Mouse (Mus musculus): ENCODE results near the gene Edaradd. TPM values are rescaled to one million over a fixed set of nuclear protein-coding genes. Genes with fewer than 3 reads are reported as not detected.
A peak's percentile ranks its signal among the peaks of the same experiment; 100 is the strongest.

Gene Edaradd
- polyA plus RNA-seq, 1 experiment from 2014 or later, result 1.5 TPM

DNA sequence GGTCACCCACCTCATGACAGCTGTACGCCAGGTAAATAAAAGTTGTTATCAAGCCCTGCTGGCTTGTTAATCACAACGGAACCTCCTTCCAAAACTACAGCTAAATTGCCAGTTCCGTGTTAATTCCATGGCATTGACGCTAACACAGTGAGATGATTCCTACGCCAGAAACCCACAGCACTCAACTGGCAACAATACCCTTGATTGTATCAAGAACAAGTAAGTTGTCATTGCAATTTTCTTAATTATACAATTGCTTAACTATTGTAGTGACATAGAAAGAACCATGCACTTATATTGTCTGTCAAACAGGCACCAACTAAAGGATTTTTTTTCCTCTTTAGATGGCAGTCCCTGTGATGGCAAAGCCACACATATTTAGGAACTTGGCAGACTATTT lies 23.0 kb upstream of the Edaradd start:
- Histone ChIP-seq H3K27me3 (replicated peaks) (0 out of 2 replicates have a peak, but pooled peaks cover 7% of the 10 kb centered on the region), H3K4me3 (no peak overlapping the region), H3K36me3 (replicated peaks) (no peaks in the 10 kb centered on the region), H3K4me1 (peaks cover 18% of the 10 kb centered on the region), H3K9ac (no peak overlapping the region), H3K27ac (no peak overlapping the region), H3K9me3 (no peaks in the 10 kb centered on the region), H3K4me2 (no peak overlapping the region)
- ATAC-seq (replicated peaks), result no peak
- WGBS, result 82% methylated on average over 5 of the region's 5 CpGs

DNA sequence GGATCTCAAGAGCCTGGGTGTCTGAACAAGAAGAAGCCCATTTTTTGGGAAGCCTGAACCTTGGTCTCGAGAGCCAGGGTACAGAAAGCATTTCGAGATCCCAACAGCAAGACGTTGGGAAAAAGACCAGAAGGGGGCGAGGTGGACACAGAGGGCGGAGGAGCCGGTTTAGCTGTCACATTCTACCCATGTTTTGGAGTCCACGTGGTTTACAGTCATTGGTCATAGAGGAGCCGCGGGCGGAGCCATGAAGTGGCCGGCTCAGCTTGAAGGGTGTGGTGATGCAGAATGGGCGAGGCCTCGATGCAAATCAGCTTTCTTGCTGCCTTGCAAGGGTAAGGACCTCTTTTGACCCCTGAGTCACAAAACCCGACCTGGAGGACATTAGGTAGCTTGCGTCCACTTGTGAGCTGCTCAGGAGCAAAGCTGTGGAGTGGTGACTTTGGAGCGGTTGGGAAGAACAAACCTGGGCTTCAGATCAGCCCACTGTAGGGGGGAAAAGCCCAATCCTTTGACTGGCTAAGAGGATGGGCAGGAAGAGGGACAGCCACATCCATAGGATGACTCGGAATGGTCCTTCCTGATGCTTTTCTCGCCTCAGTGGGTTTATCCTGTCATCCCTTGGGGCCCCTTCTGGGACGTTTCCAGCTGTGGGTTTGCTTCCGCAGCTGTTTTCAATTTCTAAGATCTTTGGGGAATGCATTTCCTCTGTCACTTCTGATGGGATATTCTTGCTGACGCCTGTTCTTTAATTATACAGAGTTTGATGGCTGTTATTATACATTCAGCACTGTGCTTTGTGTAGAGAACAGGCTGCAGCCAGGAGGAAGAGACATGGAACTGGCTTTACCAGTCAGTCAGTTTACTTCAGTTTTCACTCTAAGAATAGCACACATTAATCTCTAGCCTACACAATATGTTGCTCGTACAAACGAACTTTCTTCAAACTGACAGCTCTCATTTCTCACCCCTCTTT lies 22.1 kb upstream of the Edaradd start:
- Histone ChIP-seq H3K36me3 (replicated peaks) (no peaks in the 10 kb centered on the region), H3K9me3 (no peaks in the 10 kb centered on the region), H3K4me2 (peak overlapping the region; percentile 37), H3K27ac (no peak overlapping the region), H3K4me1 (peaks cover 18% of the 10 kb centered on the region), H3K4me3 (peak overlapping the region; percentile 2; the same call in 1 of the 2 replicates), H3K9ac (no peak overlapping the region), H3K27me3 (replicated peaks) (0 out of 2 replicates have a peak, but pooled peaks cover 7% of the 10 kb centered on the region)
- ATAC-seq (replicated peaks), result peak; percentile 58
- 9% methylated on average over 23 of the region's 23 CpGs for WGBS

GRCm38 (mm10) chr13:12540119-12540518 lies 19.9 kb upstream of the Edaradd start:
- peak overlapping the region; percentile 18; the same call in 1 of the 2 replicates for H3K4me3 ChIP-seq
- H3K9ac ChIP-seq, result peak overlapping the region; percentile 27; the same call in 1 of the 2 replicates
- H3K9me3 ChIP-seq, result no peaks in the 10 kb centered on the region

DNA sequence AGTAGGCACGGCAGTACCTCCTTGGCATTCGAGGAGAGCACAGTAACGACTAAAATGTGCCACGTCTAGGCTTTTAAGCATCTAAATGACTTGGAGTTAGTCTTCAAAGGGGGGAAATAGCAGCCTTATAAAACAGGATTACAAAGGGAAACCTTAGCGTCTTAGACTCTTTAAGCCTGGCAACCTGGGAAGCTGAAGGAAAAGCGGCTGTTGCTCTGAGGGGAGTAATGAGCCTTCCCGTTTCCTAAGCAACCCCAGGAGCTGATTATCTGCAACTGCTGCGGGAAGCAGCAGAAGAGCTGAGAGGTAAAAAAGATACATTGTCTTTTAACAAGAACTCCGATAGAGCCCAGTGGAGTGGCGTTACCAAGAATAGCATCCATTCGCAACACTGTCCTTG lies 19.5 kb upstream of the Edaradd start:
- peak overlapping the region; percentile 27; the same call in 1 of the 2 replicates for H3K9ac ChIP-seq
- H3K27ac ChIP-seq, result peak overlapping the region; percentile 62
- WGBS, result 7% methylated on average over 11 of the region's 11 CpGs
- H3K27me3 ChIP-seq (replicated peaks), result 0 out of 2 replicates have a peak, but pooled peaks cover 7% of the 10 kb centered on the region
- no peaks in the 10 kb centered on the region for H3K9me3 ChIP-seq
- H3K4me3 ChIP-seq, result peak overlapping the region; percentile 18; the same call in 1 of the 2 replicates
- H3K4me1 ChIP-seq, result peaks cover 18% of the 10 kb centered on the region
- H3K36me3 ChIP-seq (replicated peaks), result no peaks in the 10 kb centered on the region
- peak overlapping the region; percentile 44 for H3K4me2 ChIP-seq
- peak; percentile 79 for ATAC-seq (replicated peaks)

More at GRCm38 (mm10) chr13:12540119-12540518, 19.9 kb upstream of the Edaradd start:
- H3K4me2 ChIP-seq, result peak overlapping the region; percentile 44
- 0 out of 2 replicates have a peak, but pooled peaks cover 7% of the 10 kb centered on the region for H3K27me3 ChIP-seq (replicated peaks)
- ATAC-seq (replicated peaks), result no peak
- no peaks in the 10 kb centered on the region for H3K36me3 ChIP-seq (replicated peaks)
- WGBS, result 40% methylated on average over 13 of the region's 13 CpGs
- H3K27ac ChIP-seq, result peak overlapping the region; percentile 62
- H3K4me1 ChIP-seq, result peaks cover 18% of the 10 kb centered on the region

- Histone ChIP-seq H3K9me3 (no peaks in the 10 kb centered on the region), H3K4me1 (peaks cover 18% of the 10 kb centered on the region), H3K4me2 (no peak overlapping the region), H3K4me3 (no peak overlapping the region), H3K27ac (no peak overlapping the region), H3K27me3 (replicated peaks) (0 out of 2 replicates have a peak, but pooled peaks cover 5% of the 10 kb centered on the region), H3K9ac (no peak overlapping the region), H3K36me3 (replicated peaks) (no peaks in the 10 kb centered on the region)
- no peak for ATAC-seq (replicated peaks)
- WGBS, result 71% methylated on average over 6 of the region's 6 CpGs
Measured at GRCm38 (mm10) chr13:12537971-12538370, 17.7 kb upstream of the Edaradd start.

DNA sequence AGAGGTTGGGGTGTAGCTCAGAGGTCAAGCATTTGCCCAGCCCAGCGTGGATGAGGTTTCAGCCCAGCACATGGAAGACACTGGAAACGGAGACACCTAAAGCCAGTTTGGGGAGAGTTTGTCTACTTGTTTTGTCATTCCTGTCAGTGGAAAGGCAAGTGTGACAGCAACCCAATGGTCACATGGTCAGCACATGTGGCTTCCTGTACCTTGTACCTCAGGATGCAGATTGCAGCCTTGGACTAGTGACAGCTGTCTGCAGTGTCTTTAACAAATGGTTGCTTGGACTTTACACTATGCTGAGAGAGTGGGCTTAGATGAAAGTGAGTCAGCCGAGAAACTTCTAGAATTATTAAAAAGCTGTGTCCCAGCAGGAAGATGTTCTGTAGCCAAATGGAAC lies 14.4 kb upstream of the Edaradd start:
- H3K4me2 ChIP-seq, result no peak overlapping the region
- H3K4me1 ChIP-seq, result peaks cover 3% of the 10 kb centered on the region
- no peak for ATAC-seq (replicated peaks)
- no peak overlapping the region for H3K4me3 ChIP-seq
- no peak overlapping the region for H3K9ac ChIP-seq
- no peak overlapping the region for H3K27ac ChIP-seq
- no peaks in the 10 kb centered on the region for H3K27me3 ChIP-seq (replicated peaks)
- H3K36me3 ChIP-seq (replicated peaks), result no peaks in the 10 kb centered on the region
- H3K9me3 ChIP-seq, result no peaks in the 10 kb centered on the region
- WGBS, result 84% methylated on average over 3 of the region's 3 CpGs

GRCm38 (mm10) chr13:12525678-12526077 lies 5.4 kb upstream of the Edaradd start:
- Histone ChIP-seq H3K27ac (no peak overlapping the region), H3K4me2 (no peak overlapping the region), H3K4me1 (no peaks in the 10 kb centered on the region), H3K9me3 (no peaks in the 10 kb centered on the region), H3K9ac (no peak overlapping the region), H3K4me3 (no peak overlapping the region), H3K27me3 (replicated peaks) (0 out of 2 replicates have a peak, but pooled peaks cover 4% of the 10 kb centered on the region), H3K36me3 (replicated peaks) (no peaks in the 10 kb centered on the region)
- no peak for ATAC-seq (replicated peaks)
- 96% methylated on average over 4 of the region's 4 CpGs for WGBS

DNA sequence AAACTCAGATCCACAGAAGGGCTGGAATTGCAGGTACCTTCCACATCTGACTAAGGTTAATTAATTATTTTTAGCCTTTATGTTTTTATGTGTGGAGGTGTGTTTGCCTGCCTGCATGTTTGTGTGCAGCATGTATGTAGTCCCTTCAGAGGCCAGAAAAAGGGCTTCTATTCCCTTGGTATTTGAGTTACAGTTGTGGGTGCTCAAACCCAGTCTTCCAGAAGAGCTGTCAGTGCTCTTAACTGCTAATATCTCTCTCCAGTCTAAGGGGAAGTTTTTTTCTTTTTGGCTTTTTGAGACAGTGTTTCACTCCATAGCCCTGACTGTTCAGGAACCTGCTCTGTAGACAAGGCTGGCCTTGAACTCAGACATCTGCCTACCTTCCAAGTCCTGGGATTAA lies 2.1 kb upstream of the Edaradd start:
- ATAC-seq (replicated peaks), result no peak
- Histone ChIP-seq H3K4me1 (peaks cover 13% of the 10 kb centered on the region), H3K36me3 (replicated peaks) (no peaks in the 10 kb centered on the region), H3K27me3 (replicated peaks) (peaks cover 10% of the 10 kb centered on the region; the same call in 1 of the 2 replicates), H3K4me2 (no peak overlapping the region), H3K4me3 (no peak overlapping the region), H3K27ac (no peak overlapping the region), H3K9me3 (no peaks in the 10 kb centered on the region), H3K9ac (no peak overlapping the region)

DNA sequence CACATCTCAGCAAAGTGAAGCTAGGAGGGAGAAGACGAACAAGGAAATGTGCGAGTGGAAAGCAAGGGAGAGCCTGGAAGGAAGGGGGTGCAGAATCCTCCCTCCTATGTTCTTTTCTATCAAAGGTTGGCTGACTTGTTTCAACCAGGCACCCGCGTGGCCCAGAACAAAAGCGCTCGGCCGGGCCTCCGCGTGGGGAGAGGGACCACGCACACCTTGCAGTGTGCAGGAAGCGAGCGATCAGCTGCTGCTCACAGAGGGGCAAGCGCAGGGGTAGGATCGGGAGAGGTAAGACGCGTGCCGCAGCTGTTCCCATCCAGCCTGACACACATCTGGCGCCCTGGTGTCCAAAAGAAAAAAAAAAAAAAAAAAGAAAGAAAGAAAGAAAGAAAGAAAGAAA lies 867 bp downstream of the Edaradd start:
- Histone ChIP-seq H3K27ac (no peak overlapping the region), H3K4me2 (peak overlapping the region; percentile 99), H3K27me3 (replicated peaks) (peaks cover 10% of the 10 kb centered on the region; the same call in 1 of the 2 replicates), H3K9me3 (no peaks in the 10 kb centered on the region), H3K4me3 (peak overlapping the region; percentile 53), H3K9ac (peak overlapping the region; percentile 35; the same call in 1 of the 2 replicates), H3K36me3 (replicated peaks) (no peaks in the 10 kb centered on the region), H3K4me1 (peaks cover 13% of the 10 kb centered on the region)
- ATAC-seq (replicated peaks), result peak; percentile 67
- 2% methylated on average over 18 of the region's 18 CpGs for WGBS

GRCm38 (mm10) chr13:12511189-12511965 lies 8.9 kb downstream of the Edaradd start:
- H3K27me3 ChIP-seq (replicated peaks), result no peaks in the 10 kb centered on the region
- no peak overlapping the region for H3K9ac ChIP-seq
- no peaks in the 10 kb centered on the region for H3K36me3 ChIP-seq (replicated peaks)
- no peak for ATAC-seq (replicated peaks)
- no peaks in the 10 kb centered on the region for H3K4me1 ChIP-seq
- H3K4me3 ChIP-seq, result no peak overlapping the region
- 78% methylated on average over 9 of the region's 9 CpGs for WGBS
- H3K9me3 ChIP-seq, result no peaks in the 10 kb centered on the region
- H3K4me2 ChIP-seq, result no peak overlapping the region
- no peak overlapping the region for H3K27ac ChIP-seq

- WGBS, result 91% methylated on average over 6 of the region's 6 CpGs
- Histone ChIP-seq H3K4me3 (no peak overlapping the region), H3K27ac (no peak overlapping the region), H3K4me2 (no peak overlapping the region), H3K9me3 (no peaks in the 10 kb centered on the region), H3K9ac (no peak overlapping the region), H3K4me1 (no peaks in the 10 kb centered on the region), H3K36me3 (replicated peaks) (no peaks in the 10 kb centered on the region), H3K27me3 (replicated peaks) (no peaks in the 10 kb centered on the region)
- ATAC-seq (replicated peaks), result no peak
Measured at GRCm38 (mm10) chr13:12510032-12510431, 10.2 kb downstream of the Edaradd start.

GRCm38 (mm10) chr13:12507426-12507825 lies 12.8 kb downstream of the Edaradd start:
- Histone ChIP-seq H3K9me3 (no peaks in the 10 kb centered on the region), H3K27ac (no peak overlapping the region), H3K4me2 (no peak overlapping the region), H3K36me3 (replicated peaks) (no peaks in the 10 kb centered on the region), H3K4me3 (no peak overlapping the region), H3K4me1 (peaks cover 6% of the 10 kb centered on the region; the same call in 1 of the 2 replicates), H3K9ac (no peak overlapping the region), H3K27me3 (replicated peaks) (no peaks in the 10 kb centered on the region)
- ATAC-seq (replicated peaks), result no peak
- 87% methylated on average over 6 of the region's 6 CpGs for WGBS

All from midbrain, embryonic 15.5 days (tissue).